Mouse (Mus musculus): ENCODE data around the gene Rassf3.

GRCm38 (mm10) chr10:121414127-121414526 lies 62.0 kb downstream of the Rassf3 start:
- no peak for TF ChIP-seq CTCF (IDR thresholded peaks at IDR 0.05; ENCODE audit: low read depth, low read length)
- TF ChIP-seq POLR2A (IDR thresholded peaks at IDR 0.05; ENCODE audit: extremely low read depth, insufficient read depth, low read length), result no peak
